Mouse (Mus musculus) midbrain, embryonic 15.5 days (tissue): ENCODE results near the gene Shroom3. TPM values are rescaled to one million over a fixed set of nuclear protein-coding genes. Genes with fewer than 3 reads are reported as not detected.

Experiments
- ATAC-seq: fragments of 200-750 bp; cut with Nextera tagmentation; replicated peaks from 2 replicates; pipeline ENCODE4 v1.8.0; 2017; ENCODE audit warnings: moderate TSS enrichment
- H3K27ac ChIP-seq: fragments of 300-500 bp; sonication (generic); 2 replicates; pipeline ENCODE4 v1.5.1; 2015; ENCODE audit warnings: mild to moderate bottlenecking, inconsistent platforms
- H3K27me3 ChIP-seq: fragments of 300-500 bp; sonication (generic); replicated peaks from 2 replicates; pipeline ENCODE4 v1.6.1; 2015; ENCODE audit warnings: inconsistent platforms
- H3K36me3 ChIP-seq: fragments of 300-500 bp; sonication (generic); replicated peaks from 2 replicates; pipeline ENCODE4 v1.6.1; 2015; ENCODE audit warnings: inconsistent platforms
- H3K4me1 ChIP-seq: fragments of 300-500 bp; sonication (generic); 2 replicates; pipeline ENCODE4 v1.6.1; 2015; ENCODE audit warnings: inconsistent platforms
- H3K4me2 ChIP-seq: fragments of 300-500 bp; sonication (generic); 2 replicates; pipeline ENCODE4 v1.6.1; 2015; ENCODE audit warnings: inconsistent platforms, mild to moderate bottlenecking, moderate library complexity
- H3K4me3 ChIP-seq: fragments of 300-500 bp; sonication (generic); 2 replicates; pipeline ENCODE4 v1.5.1; 2015; ENCODE audit warnings: mild to moderate bottlenecking, inconsistent platforms
- H3K9ac ChIP-seq: fragments of 300-500 bp; sonication (generic); 2 replicates; pipeline ENCODE4 v1.6.1; 2015; ENCODE audit warnings: mild to moderate bottlenecking, inconsistent platforms
- H3K9me3 ChIP-seq: fragments of 300-500 bp; sonication (generic); 2 replicates; pipeline ENCODE4 v1.6.1; 2016; ENCODE audit warnings: inconsistent platforms
- WGBS: fragments of 180-500 bp; shearing (Covaris S2); methylation state at CpG from one replicate; pipeline ENCODE4 v1.1.7; 2015; ENCODE audit warnings: mixed read lengths; 5-methylcytosine and 5-hydroxymethylcytosine counted together
- polyA plus RNA-seq: library from polyadenylated mRNA; unstranded; fragments of >200 nt; fragmentation: Nextera tagmentation; extraction: Ambion mirVana; gene quantifications from 2 replicates; pipeline ENCODE4 v1.2.1, GENCODE M21; 2015

The Shroom3 gene
- polyA plus RNA-seq, 1 experiment from 2014 or later = 1.9 TPM

DNA sequence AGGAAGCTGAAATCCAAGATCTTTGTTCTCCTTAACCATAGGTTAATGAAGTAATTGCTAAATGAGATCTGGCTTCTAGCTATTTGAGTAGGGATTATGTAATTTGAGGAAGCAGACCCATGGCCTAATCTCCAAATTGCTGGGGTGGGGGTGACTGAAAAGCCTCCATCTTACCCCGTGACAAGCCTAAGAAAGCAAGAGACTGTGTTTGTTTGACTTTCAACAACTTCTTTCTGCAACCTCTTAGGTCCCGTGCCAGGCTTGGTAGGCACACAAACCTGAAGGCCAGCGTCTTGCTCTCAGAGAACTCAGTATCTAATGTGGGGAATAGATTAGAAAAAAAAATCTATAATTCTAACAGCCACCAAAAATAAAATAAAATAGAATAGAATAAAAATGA lies 138.1 kb downstream of the Shroom3 start:
- WGBS = 57% methylated on average over 3 of the region's 3 CpGs
- no peaks in the 10 kb centered on the region for H3K36me3 ChIP-seq
- no peak overlapping the region for H3K4me2 ChIP-seq
- no peaks in the 10 kb centered on the region for H3K4me1 ChIP-seq
- H3K9me3 ChIP-seq = no peaks in the 10 kb centered on the region
- no peak overlapping the region for H3K4me3 ChIP-seq
- no peaks in the 10 kb centered on the region for H3K27me3 ChIP-seq
- no peak for ATAC-seq
- no peak overlapping the region for H3K27ac ChIP-seq
- H3K9ac ChIP-seq = no peak overlapping the region

DNA sequence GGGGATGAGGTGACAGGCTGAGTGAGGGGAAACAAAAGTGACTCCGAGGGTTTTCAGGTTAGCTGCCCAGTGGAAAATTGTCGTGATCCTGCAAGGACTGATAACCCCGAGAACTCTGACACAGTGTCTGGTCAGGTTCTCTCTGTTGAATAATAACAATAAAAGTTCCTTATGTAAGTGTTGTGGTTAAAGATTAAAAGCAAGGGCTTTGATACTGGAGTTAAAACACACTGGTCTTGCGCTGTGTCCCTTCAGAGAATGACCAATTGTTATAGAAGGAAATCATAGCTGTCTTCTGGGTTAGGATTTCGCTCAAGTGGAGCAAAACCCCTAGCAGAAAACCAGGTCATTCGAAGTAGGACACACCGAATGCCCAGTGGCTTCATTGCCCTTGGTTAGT lies 140.3 kb downstream of the Shroom3 start:
- ATAC-seq = no peak
- Histone ChIP-seq H3K9me3 (no peaks in the 10 kb centered on the region), H3K27me3 (no peaks in the 10 kb centered on the region), H3K36me3 (no peaks in the 10 kb centered on the region), H3K4me3 (no peak overlapping the region), H3K4me2 (no peak overlapping the region), H3K27ac (no peak overlapping the region), H3K9ac (no peak overlapping the region), H3K4me1 (no peaks in the 10 kb centered on the region)
- 86% methylated on average over 7 of the region's 7 CpGs for WGBS

DNA sequence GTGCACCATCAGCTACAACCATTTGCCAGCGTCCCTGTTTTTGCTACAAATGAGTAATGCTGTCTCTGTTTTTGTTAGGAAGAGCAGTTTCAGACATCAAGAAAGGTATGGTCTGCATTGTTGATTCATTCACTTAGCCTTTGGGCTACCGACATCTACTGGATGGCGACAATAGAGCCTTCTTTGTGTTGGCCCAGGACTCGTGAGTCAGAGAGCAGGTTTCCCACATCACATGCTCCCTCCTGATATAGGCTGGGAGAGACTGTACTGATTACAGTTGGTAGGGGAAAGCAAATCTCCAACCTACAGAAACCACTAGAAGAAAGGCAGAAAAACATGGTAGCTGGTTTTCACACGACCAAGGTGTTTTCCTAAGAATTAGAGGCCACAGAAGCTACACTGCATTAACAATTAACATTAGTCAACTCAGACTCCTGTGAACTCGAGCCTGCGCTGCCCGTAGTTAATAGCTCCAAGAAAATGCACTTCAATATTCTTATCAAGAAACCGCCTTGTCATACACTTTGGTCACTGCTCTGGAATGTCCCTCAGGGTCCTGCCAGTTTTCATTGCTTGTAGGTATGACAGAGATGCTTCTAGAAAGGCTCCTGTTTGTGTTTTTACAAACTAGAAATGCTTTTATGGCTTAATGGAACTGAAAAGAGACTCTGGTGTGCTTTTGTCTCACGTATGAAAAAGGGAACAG lies 141.2 kb downstream of the Shroom3 start:
- Histone ChIP-seq H3K4me3 (no peak overlapping the region), H3K9me3 (no peaks in the 10 kb centered on the region), H3K4me1 (no peaks in the 10 kb centered on the region), H3K4me2 (no peak overlapping the region), H3K27me3 (no peaks in the 10 kb centered on the region), H3K9ac (no peak overlapping the region), H3K27ac (no peak overlapping the region), H3K36me3 (no peaks in the 10 kb centered on the region)
- ATAC-seq = no peak
- 84% methylated on average over 10 of the region's 10 CpGs for WGBS

DNA sequence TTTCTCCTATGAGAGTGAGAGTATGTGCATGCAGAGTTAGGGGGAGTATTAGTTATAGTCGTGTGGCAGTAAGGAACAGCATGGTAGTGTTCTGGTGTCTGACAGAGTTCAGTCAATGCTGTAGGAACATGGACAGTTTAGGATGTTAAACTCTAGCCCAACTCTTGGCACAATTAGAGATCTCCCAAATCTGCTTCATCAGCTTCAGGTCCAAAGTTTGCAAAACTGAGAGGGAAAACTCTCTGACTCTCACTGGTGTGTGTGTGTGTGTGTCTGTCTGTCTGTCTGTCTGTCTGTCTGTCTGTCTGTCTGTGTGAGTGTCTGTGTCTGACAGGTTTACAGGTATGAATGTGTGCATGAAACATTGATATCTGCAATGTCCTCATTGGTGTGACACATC lies 147.2 kb downstream of the Shroom3 start:
- Histone ChIP-seq H3K4me1 (no peaks in the 10 kb centered on the region), H3K4me3 (no peak overlapping the region), H3K36me3 (no peaks in the 10 kb centered on the region), H3K4me2 (no peak overlapping the region), H3K27me3 (no peaks in the 10 kb centered on the region), H3K9me3 (no peaks in the 10 kb centered on the region), H3K9ac (no peak overlapping the region), H3K27ac (no peak overlapping the region)
- WGBS = 80% methylated on average over 1 of the region's 1 CpGs
- no peak for ATAC-seq

DNA sequence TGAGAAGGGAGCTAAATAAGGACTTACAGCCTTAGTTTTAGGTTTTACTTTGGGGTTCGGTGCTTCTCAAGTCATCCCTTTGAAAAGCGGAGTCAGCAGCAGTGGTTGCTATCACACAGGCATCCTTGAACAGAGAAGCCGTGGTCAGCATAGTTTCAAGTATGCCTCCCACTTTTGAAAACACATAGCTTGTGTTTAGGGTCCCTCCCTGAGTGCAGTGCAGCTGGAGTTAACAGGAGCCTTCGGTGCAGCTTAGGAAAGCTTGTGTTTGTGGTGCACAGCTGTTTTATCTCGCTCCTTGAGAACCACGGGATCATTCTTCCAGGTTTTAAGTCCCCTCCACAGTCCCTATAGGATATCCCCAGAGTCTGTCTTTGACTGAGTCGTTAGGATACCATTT lies 151.3 kb downstream of the Shroom3 start:
- Histone ChIP-seq H3K4me3 (no peak overlapping the region), H3K27ac (no peak overlapping the region), H3K27me3 (no peaks in the 10 kb centered on the region), H3K9ac (no peak overlapping the region), H3K4me1 (no peaks in the 10 kb centered on the region), H3K9me3 (no peaks in the 10 kb centered on the region), H3K36me3 (no peaks in the 10 kb centered on the region), H3K4me2 (no peak overlapping the region)
- 70% methylated on average over 7 of the region's 7 CpGs for WGBS
- no peak for ATAC-seq

DNA sequence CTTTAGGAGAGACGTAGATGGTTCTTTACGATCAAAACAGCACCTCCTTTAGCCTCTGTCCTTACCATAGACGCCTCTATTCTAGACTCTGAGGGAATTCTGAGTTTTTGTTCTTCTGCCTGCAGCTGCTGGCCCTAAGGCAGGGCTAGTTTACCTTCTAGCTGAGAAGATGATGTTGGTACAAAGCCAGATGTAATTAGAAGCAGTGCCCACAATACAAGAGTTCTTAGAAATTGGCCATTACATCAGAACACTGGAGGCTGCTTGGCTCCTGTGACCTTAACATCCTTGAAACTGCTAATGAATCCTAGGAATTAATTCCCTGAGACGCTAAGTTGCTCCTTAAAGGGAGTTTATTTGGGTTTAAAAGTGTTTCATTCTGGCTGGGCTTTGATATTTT lies 154.1 kb downstream of the Shroom3 start:
- no peaks in the 10 kb centered on the region for H3K4me1 ChIP-seq
- no peaks in the 10 kb centered on the region for H3K9me3 ChIP-seq
- no peak overlapping the region for H3K9ac ChIP-seq
- H3K4me3 ChIP-seq = no peak overlapping the region
- no peak overlapping the region for H3K4me2 ChIP-seq
- ATAC-seq = no peak
- H3K27ac ChIP-seq = no peak overlapping the region
- 65% methylated on average over 4 of the region's 4 CpGs for WGBS
- H3K36me3 ChIP-seq = no peaks in the 10 kb centered on the region
- H3K27me3 ChIP-seq = no peaks in the 10 kb centered on the region

DNA sequence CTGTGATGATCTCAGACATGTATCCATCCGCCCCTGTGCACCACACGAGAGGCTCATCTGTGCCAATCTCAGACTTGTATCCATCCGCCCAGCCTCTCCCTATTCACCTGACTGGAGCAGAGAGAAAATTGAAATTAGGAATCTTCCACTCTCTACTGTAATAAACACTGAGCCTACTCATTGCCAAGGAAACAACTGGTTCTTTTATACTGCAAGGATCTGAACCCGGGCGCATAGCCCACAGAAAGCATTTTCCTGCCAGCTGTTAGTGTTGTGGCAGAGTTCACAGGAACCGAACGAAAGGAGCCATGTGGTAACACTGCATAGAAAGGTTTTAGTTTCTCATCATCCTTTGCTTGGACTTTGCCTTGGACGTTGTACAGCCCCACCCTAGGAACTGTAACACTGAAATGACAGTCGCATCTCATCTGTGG lies 155.1 kb downstream of the Shroom3 start:
- Histone ChIP-seq H3K9ac (no peak overlapping the region), H3K36me3 (no peaks in the 10 kb centered on the region), H3K27ac (no peak overlapping the region), H3K27me3 (no peaks in the 10 kb centered on the region), H3K4me3 (no peak overlapping the region), H3K4me1 (no peaks in the 10 kb centered on the region), H3K9me3 (no peaks in the 10 kb centered on the region), H3K4me2 (no peak overlapping the region)
- 86% methylated on average over 9 of the region's 9 CpGs for WGBS
- ATAC-seq = no peak

DNA sequence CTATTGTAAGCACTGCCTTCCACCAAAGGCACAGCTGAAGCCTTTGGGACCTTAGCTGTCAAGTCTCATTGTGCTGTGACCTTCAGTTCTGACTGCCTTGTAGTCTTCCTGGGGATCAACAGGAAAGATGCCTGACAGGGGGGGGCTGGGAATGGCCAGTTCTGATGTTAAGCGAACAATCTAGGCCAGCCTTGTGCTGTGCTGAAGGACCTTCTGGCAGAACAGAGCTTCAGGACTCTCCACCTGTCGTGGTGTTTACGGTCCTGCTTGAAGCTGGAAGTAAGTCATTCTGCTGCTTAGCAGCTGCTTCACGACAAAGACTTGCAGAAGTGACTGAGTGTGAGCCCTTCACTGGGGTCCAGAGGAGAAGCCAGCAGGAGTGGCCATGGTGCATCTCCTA lies 156.1 kb downstream of the Shroom3 start:
- no peak for ATAC-seq
- Histone ChIP-seq H3K4me2 (no peak overlapping the region), H3K9ac (no peak overlapping the region), H3K27me3 (no peaks in the 10 kb centered on the region), H3K36me3 (no peaks in the 10 kb centered on the region), H3K27ac (no peak overlapping the region), H3K4me1 (peaks cover 8% of the 10 kb centered on the region), H3K4me3 (no peak overlapping the region), H3K9me3 (no peaks in the 10 kb centered on the region)
- WGBS = 67% methylated on average over 4 of the region's 4 CpGs

DNA sequence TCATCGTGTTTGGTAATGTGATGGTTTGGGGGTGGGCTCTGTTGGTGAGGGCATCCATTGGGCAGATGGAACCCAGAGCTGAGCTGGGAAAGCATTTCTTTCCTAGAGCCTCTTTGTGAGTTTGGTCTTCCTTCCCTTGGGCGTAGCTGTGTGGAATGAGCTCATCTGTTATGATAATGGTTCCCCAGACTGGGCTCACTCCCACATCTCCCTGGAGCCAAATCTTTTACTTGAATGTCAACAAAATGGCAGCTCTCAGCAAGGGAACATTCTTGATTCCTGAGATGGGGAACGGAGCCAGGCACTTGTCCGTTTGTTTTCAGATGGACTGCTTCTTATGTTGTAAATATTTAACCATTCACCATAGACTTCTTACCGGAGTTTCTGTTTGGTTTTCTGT lies 158.2 kb downstream of the Shroom3 start:
- ATAC-seq = no peak
- H3K4me3 ChIP-seq = no peak overlapping the region
- H3K9me3 ChIP-seq = no peaks in the 10 kb centered on the region
- WGBS = 70% methylated on average over 5 of the region's 5 CpGs
- no peak overlapping the region for H3K27ac ChIP-seq
- no peak overlapping the region for H3K4me2 ChIP-seq
- H3K36me3 ChIP-seq = no peaks in the 10 kb centered on the region
- no peak overlapping the region for H3K9ac ChIP-seq
- H3K4me1 ChIP-seq = peaks cover 9% of the 10 kb centered on the region
- H3K27me3 ChIP-seq = no peaks in the 10 kb centered on the region

DNA sequence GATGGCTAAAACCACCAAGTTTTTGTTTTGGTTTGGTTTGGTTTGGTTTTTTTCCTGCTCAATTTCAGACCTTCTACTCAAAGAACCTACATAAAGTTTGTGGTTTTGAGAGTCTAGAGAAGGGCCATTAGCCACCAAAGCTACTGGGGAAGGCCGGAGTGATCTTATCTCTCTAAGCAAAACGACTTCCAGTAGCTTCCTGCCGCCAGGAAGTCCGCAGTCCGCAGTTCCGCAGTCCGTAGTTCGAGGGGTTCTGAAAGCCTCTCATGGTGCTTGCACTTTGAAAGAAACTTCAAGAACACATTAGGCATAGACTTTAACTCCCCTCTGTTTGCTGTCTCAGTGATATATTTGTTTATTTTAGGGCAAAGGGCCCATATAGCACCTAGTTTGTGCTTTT lies 159.2 kb downstream of the Shroom3 start:
- Histone ChIP-seq H3K9ac (no peak overlapping the region), H3K27me3 (no peaks in the 10 kb centered on the region), H3K4me3 (no peak overlapping the region), H3K36me3 (no peaks in the 10 kb centered on the region), H3K4me2 (no peak overlapping the region), H3K9me3 (no peaks in the 10 kb centered on the region), H3K27ac (no peak overlapping the region), H3K4me1 (peaks cover 9% of the 10 kb centered on the region)
- 82% methylated on average over 8 of the region's 8 CpGs for WGBS
- ATAC-seq = no peak

DNA sequence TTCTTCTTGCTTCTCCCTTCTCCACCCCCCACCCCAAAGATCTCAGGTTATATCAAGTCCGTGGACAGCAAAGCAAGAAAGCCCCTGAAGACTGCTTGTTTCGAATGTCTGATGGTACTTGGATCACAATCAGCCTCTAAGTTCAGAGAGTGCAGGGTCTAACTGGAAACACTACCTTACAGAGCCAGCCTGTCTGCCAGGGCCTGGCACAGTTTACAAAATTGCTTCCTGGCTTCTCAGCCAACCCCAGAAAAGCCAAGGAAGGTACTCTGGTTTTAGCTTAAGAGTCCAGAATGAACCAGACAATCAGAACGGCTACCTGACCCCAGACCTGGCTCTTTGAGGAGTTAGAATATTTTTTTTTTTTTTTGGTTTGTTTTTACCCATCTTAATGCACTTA lies 159.6 kb downstream of the Shroom3 start:
- ATAC-seq = no peak
- Histone ChIP-seq H3K4me2 (no peak overlapping the region), H3K36me3 (no peaks in the 10 kb centered on the region), H3K4me3 (no peak overlapping the region), H3K9me3 (no peaks in the 10 kb centered on the region), H3K27me3 (no peaks in the 10 kb centered on the region), H3K9ac (no peak overlapping the region), H3K27ac (no peak overlapping the region), H3K4me1 (peaks cover 9% of the 10 kb centered on the region)
- WGBS = 70% methylated on average over 3 of the region's 3 CpGs

DNA sequence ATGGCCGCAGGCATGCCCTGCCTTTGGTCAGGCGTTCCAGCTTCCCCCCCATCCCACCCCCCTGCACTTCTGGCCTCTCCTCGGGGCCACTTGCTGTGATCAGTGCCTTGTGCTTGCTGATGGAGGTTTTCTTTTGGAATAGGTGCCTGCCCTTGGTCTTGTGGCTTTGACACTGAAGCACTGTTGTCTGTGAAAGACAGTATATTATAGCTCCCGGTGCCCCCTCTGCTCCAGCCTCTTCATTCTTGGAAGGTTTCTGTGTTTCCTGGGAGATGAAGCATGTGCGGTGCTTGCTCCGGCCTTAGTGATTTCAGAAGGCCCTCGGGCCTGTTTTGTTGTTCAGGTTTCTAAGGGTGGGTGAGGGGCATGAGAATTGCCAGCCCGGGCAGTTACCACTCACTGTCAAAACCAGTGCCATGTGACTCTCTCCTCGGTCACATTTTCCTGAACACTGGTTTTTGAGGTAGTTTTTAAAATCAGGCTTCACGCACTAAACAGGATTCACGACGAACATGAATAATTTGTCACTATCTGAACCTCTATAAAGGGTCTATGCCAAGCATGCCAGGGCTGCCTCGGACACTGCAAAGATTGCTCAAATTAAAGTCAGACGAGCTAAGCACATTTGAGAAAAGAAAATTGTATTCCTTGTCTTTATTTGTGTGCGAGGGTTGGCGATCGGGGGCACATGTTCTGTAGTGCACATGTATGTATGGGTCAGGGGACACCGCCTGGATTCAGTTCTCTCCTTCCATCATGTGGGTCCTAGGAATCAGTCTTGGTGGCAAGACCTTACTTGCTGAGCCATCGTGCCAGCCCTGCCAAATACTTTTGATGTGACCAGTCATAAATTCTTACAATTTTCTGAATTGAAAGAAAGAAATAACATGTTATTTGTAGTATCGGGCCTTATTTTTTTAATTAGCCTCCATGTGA lies 160.9 kb downstream of the Shroom3 start:
- Histone ChIP-seq H3K4me1 (peaks cover 9% of the 10 kb centered on the region), H3K36me3 (no peaks in the 10 kb centered on the region), H3K9me3 (no peaks in the 10 kb centered on the region), H3K27ac (peak overlapping the region; percentile 43; the same call in 1 of the 2 replicates), H3K4me3 (no peak overlapping the region), H3K4me2 (no peak overlapping the region), H3K9ac (no peak overlapping the region), H3K27me3 (no peaks in the 10 kb centered on the region)
- ATAC-seq = peak; percentile 81
- 37% methylated on average over 20 of the region's 20 CpGs for WGBS

DNA sequence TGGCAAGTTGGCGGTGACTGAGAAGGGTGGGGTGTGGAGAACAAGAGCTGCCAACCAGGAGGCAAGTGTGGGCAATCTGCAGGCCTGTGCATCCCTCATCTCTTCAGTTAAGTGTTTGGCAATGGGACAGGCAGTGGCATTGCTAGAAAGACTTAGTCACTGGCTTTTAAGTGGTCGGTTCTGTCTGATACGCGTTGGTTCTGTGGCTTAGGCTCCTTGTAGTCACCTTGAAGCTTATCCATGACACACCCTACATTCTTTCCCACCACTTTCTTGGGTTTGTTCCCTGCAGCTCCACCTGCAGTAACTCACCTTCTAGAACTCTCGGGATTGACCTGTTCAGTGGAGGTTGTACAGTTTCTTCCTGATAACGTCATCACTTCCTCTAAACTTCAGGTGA lies 166.5 kb downstream of the Shroom3 start:
- Histone ChIP-seq H3K36me3 (no peaks in the 10 kb centered on the region), H3K4me3 (no peak overlapping the region), H3K9me3 (no peaks in the 10 kb centered on the region), H3K27ac (no peak overlapping the region), H3K9ac (no peak overlapping the region), H3K27me3 (no peaks in the 10 kb centered on the region), H3K4me2 (no peak overlapping the region), H3K4me1 (no peaks in the 10 kb centered on the region)
- ATAC-seq = no peak
- 94% methylated on average over 6 of the region's 6 CpGs for WGBS
